Mouse (Mus musculus): ENCODE results near the gene Tmem91.

GRCm38 (mm10) chr7:25685926-25686470, 11.0 kb upstream of the Tmem91 start:
- TF ChIP-seq CTCF (IDR thresholded peaks at IDR 0.05; ENCODE audit: borderline replicate concordance, insufficient read depth, low read length) (no peak), POLR2A (IDR thresholded peaks at IDR 0.05; ENCODE audit: low read depth, low read length) (no peak)

Measured in embryonic fibroblast, embryonic 13.5 days (primary cell).